Mouse (Mus musculus): ENCODE results near the gene Pou2f3.
A peak's percentile ranks its signal among the peaks of the same experiment; 100 is the strongest.

Gene Pou2f3

GRCm38 (mm10) chr9:43230886-43231285, 20.7 kb upstream of the Pou2f3 start:
- no peak for DNase-seq

DNA sequence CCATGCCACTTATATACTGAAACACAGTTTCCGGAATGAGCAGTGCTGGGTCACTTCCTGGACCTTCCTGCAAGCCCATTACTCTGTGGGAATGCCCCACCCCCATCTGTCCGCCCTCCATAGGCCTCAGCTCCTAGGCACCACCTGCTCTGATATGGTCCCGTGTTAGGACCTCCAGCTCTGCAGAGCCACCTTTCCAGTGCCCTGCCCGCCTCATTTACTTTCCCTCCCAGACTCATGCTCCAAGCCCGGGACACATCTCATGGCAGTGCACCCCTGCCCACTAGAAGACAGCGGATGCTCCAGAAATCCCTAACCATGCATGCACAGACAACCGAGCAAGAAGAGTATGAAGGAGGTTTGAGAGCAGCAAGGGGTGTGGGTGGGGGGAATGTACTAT, 19.8 kb upstream of the Pou2f3 start:
- DNase-seq: no peak

GRCm38 (mm10) chr9:43229398-43229895, 19.3 kb upstream of the Pou2f3 start:
- no peak for DNase-seq

- DNase-seq: no peak
Observed at GRCm38 (mm10) chr9:43228745-43229144, 18.6 kb upstream of the Pou2f3 start.

- no peak for DNase-seq
Observed at GRCm38 (mm10) chr9:43227626-43228025, 17.5 kb upstream of the Pou2f3 start.

GRCm38 (mm10) chr9:43226573-43227160, 16.5 kb upstream of the Pou2f3 start:
- peak; percentile 79 for DNase-seq

- no peak for DNase-seq
Observed at GRCm38 (mm10) chr9:43225481-43225880, 15.3 kb upstream of the Pou2f3 start.

DNA sequence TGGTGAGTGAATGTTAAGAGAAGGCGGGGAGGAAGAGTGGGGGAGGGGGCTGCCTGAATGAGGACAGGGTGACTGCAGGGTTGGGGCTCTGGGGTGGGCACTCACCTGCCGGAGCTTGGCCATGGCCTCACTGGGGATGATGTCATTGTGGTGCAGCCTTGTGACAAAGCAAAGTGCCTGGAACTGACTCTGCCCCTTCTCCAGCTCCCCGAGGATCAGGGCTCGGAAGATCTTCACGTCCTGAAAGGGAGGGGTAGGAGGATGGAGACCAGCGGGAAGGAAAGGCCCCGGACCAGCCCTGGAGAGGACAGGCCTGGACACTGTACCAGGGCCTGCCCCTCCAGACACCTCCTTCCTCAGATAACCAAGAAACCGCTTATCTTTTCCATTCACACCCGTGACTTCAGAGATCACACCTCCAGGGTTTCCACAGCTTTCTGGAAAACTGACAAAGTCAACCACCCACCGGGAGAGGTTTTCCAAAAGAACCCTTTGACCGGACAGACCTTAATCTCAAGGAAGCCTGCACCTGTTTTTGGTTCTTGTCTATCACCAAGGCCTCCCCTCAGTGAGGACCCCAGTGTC, 14.7 kb upstream of the Pou2f3 start:
- DNase-seq: no peak

DNA sequence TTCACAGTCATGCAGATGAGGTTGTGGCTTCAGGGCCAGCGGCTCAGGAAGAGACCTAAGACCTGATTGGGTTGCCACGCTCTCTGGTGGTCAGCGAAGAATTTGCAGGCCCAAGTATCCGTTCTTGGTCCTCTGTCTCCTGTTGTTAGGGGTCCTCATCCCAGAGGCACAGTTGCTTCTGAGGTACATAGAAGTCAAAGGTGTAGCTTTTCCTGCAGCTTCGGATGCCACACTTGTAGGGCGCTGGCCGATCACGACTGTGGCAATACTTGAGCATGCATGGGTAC, 12.2 kb upstream of the Pou2f3 start:
- DNase-seq: no peak

DNA sequence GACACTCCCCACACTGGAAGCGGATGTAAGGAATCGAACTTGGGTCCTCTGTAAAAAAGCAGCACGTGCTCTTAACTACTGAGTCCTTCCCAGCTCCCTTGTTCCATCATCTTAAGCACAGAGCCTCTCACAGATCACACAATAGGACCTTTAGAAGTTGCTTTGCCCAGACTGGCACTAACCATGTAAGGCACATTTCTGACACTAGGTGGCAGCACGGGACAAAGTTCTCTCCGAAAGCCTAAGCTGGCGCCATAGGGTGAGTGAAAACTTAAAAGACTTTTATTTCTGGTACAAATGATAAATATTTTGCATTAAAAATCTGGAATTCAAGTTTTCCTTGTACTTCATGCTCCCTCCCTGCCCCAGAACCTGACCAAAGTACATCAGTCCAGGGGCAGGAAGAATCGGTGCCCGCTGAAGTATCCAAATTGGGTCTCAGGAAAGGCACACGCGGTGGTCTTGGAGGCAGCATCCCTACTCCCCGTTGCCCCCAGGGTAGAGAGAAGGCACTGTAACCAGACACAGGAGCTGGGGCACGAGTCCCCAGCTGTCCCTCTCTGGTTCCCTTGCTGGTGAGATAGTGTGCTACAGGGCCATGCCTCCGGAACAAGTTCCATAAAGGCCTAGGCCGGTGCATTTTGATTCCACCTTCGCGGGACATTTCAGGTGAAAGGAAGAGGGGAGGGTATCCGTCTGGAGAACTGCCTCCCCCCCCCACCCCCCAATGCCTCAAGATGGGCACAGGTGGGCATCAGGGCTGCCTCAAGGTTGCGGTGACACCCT, 11.7 kb upstream of the Pou2f3 start:
- DNase-seq: peak; percentile 57

- DNase-seq: peak; percentile 43
Observed at GRCm38 (mm10) chr9:43210771-43211450, 742 bp upstream of the Pou2f3 start.

GRCm38 (mm10) chr9:43206022-43206390, 4.2 kb downstream of the Pou2f3 start:
- DNase-seq: no peak

GRCm38 (mm10) chr9:43205343-43206021, 4.7 kb downstream of the Pou2f3 start:
- DNase-seq: no peak

- no peak for DNase-seq
Observed at GRCm38 (mm10) chr9:43200212-43200611, 10.0 kb downstream of the Pou2f3 start.

- no peak for DNase-seq
Observed at GRCm38 (mm10) chr9:43194001-43194400, 16.2 kb downstream of the Pou2f3 start.

GRCm38 (mm10) chr9:43191561-43191960, 18.6 kb downstream of the Pou2f3 start:
- DNase-seq: no peak

GRCm38 (mm10) chr9:43189021-43189356, 21.2 kb downstream of the Pou2f3 start:
- no peak for DNase-seq

GRCm38 (mm10) chr9:43188309-43189020, 21.7 kb downstream of the Pou2f3 start:
- DNase-seq: no peak

- DNase-seq: no peak
Observed at GRCm38 (mm10) chr9:43179614-43180013, 30.6 kb downstream of the Pou2f3 start.

- no peak for DNase-seq
Observed at GRCm38 (mm10) chr9:43178172-43178571, 32.0 kb downstream of the Pou2f3 start.

GRCm38 (mm10) chr9:43167081-43167480, 43.1 kb downstream of the Pou2f3 start:
- no peak for DNase-seq

DNA sequence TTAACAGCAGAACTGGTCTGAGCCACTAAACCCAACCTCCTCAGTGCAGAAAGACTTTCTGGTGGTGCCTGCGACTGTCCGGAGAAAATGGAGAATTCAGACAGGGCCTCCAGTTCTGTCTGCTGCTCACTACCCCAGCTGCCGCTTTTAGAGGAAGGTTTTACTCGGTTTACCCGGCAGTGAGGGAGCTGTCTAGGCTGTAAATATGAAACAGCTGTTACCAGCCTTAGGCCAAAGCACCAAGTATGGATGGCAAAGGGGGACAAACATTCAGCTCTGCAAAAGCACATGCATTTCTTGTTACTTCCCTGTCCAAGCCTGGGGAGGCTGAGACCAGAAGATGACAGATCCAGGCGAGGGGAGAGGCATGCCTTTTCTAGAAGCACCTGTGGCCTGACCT, 43.8 kb downstream of the Pou2f3 start:
- no peak for DNase-seq

- no peak for DNase-seq
Observed at GRCm38 (mm10) chr9:43155960-43156359, 54.2 kb downstream of the Pou2f3 start.

All from kidney, adult 11 months (tissue).